Mouse (Mus musculus) ES-CJ7 (cell line): ENCODE data around the gene R3hdm4.

ENCODE experiments used
- DNase-seq: peaks from one replicate; pipeline ENCODE4 v3.0.0; 2011; ENCODE audit warnings: low read depth, low spot score

R3hdm4 gene

DNA sequence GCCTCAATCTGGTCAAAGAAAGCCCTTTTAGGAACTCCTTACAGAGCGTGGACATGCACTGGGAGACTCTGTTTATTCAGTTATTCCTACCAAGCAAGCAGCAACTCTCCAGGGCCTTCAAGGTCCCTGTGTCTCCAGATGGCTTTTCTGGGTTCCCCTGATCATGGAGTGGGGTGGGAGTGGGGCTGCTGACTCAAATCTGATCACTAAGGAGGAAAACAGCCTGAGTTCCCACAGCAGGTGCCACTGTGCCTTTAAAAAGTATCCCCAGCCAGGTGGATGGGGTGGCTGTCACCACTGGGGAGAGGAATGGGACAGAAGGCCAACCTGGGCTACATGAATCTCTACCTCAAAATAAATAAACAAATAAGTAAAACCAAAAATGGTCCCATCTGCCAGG is 22.0 kb upstream of the R3hdm4 start:
- DNase-seq = no peak

DNA sequence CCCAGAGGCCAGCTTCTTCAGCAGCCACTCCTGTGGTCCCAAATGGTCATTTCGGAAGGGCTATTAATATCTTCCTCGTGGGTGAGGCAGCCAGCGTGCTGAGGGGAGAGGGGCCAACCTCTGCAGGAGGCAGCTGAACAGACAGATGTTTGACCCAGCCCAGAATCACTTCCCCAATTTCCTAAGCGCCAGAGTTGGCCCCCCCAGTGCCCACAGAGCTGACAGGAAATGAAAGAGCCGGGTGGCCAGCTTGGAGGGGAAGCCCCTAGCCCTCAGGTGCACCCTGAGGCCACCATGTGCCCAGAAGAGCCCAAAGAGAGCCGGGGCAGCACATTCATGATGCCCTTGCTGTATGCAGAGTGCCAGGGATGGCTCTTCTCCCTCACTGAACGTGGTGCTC is 19.7 kb upstream of the R3hdm4 start:
- no peak for DNase-seq

DNA sequence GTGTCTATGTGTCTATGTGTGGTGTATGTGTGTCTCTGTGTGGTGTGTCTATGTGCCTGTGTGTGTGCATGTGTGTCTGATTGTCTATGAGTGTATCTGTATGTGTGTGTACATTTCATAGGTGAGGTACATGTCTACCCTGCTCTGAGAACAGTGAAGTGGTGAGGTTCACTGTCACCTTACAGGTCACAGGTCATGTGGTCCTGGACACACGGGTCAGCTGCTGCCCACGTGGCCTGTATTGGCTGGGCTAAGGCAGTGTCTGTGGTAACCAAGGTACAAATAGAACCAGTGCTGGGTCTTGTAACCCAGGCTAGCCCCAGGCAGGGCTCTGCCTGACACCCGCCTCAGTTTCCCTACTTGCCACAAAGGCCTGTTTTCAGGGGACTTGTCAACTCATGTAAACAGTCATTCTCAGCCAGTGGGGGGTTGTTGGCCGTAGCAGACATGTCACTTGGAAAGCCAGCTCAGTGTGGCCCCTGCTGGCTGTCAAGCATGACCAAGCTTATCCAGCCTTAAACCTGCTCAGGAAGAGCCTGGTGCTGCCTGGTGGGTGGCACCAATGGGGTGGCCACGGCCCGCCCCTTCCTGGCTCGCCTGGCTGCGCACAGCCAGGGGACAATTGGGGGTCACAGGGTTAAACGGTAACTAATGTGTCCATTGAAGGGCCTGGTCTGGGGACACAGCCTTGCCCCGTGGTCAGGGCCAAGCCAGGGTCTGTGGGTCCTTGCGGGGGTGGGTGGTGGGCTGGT is 16.9 kb upstream of the R3hdm4 start:
- no peak for DNase-seq

DNA sequence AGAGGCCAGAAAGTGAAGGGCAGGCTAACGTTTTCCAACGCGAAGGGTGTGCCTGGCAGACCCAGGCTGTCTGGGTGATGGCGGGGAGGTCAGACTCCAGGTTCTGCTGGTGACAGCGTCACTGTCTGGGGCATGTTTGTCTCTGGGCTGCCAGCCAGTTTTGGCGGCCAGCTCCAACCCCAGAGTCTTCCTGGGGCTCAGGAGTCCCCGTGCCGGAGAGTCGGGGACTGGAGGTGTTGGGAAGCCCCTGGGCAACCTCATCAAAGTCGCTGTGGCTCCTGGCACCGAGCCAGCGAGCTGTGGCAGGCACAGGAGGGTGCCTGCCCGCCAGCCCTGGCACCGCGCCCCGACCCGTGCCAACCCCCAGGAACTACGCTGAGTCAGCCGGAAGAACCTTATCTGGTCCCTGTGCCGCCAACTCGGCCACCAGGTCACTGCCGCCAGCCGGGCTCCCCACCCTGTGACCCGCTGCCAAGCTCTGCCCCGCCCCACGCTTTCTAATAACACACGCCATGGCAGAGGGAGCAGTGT is 16.0 kb upstream of the R3hdm4 start:
- DNase-seq = no peak

DNA sequence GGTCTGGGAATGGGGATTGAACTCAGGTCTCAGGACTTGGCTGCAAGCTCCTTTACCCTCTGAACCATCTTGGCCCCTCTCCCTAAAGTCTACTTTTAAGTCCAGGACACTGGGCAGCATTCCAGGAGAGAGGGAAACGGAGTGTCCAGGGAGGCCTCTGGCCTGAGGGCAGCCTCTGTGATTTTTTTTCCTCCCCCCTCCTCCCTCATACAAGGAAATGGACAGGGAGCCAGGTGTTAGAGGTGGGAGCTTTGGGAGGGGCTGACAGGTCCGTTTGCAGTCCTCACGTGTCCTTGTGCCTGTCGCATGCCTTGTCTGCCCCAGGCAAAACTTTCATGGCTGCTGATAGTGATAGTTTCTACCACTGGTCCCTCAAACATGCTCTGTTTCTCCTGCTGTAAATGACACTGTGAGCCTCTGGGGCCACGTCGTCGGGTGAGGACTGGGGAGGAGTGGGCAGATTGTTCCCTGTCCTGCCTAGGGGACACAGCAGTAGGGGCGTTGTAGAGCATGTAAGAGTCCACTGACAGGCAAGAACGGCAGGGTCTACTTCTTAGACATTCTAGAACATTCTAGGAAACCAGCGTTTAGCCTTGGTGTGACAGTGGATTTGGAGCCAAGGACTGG is 15.4 kb upstream of the R3hdm4 start:
- DNase-seq = no peak

DNA sequence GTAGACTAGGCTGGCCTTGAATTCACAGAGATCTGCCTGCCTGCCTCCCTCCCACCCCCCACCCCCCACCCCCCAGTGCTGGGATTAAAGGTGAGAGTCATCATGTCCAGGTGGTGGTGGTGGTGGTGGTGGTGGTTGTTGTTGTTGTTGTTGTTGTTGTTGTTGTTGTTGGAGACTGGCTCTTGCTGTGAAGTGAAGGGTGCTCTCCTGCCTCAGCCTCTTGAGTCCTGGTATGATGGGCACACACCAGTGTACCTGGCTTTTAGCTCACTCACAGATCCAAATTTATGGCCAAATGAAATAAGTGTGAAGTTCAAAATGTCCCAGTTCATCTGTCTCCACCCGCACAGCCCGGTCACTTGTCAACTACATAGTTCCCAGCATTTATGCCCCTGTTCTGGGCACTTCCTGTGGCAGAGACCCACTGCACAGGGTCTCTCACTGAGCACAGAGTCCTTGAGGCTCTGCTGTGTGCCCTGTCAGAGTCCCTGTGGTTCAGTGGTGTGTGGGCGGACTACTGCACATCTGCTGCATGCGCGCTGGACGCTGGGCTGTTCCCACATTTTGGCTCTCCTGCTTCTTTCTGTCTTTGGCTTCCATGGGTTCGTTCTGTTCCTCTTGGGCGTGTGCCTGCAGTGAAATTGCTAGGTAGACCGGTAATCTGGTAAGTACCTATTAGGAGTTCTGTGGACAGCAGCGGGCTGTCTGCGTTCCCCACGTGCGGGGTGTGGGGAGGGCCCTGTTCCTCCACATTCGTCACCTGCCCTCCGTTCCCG is 14.0 kb upstream of the R3hdm4 start:
- no peak for DNase-seq

DNA sequence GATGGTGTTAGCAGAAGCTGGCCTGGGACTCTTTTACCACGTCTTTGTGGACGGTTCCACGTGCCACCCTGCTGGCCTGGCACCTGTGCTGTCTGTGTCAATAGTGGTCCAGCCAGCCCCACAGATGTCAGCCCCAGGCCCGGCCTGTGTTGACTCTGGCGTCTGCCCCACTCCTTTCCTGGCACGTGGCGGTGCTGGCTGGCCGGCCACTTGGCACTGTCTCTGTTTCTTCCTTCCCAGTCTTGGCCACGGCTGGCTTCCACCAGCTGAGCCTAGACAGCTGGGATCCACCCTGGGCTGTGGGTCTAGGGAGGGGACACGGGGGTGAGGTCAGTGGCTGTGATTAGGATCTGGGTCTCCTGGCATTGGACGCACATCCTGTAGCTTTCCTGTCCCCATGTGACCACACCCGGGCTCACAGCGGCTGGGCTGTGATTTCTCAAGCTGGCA is 13.3 kb upstream of the R3hdm4 start:
- DNase-seq = no peak

DNA sequence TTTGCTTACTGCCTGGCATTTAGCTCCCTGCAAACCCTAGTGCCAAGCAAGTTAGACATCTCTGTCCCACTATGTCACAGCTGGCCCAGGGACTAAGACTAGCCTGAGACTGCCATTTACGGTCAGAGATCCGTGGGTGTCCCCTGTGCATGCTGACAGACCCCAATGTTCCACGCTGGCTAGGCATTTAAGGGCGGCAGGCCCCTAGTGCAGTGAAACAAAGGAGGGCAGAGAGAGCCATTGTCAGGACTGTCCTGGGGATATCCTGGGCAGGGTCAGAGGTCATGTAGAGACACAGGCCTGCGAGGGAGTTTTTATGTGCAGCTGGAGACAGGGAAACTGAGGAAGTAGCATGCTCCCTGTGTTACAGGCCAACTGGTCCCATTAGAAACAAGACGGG is 12.9 kb upstream of the R3hdm4 start:
- DNase-seq = no peak

DNA sequence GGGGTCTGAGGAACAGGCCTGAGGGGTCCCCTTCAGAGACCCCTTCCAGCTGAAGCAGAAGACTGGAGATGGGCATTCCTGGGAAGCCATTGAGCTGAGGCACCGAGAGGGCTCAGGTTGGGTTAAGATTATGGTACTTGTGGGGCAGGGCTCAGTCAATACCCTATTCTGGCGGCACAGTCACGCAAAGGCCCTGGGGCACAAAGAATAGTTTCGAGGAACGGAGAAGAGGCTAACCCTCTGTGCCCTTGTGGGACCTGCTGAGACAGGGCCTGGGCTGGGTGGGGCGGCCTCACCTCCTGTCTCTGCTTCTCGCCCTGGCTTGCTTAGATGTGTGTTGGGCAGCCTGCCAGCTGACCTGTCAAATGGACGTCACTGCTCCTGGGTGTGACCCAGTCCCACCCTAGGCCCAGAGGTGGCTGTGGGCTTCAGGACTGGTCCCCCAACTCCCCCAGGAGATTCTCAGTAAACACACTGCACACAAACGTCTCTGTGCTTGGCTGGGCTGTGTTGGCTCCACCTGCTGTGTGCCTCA is 12.2 kb upstream of the R3hdm4 start:
- no peak for DNase-seq

DNA sequence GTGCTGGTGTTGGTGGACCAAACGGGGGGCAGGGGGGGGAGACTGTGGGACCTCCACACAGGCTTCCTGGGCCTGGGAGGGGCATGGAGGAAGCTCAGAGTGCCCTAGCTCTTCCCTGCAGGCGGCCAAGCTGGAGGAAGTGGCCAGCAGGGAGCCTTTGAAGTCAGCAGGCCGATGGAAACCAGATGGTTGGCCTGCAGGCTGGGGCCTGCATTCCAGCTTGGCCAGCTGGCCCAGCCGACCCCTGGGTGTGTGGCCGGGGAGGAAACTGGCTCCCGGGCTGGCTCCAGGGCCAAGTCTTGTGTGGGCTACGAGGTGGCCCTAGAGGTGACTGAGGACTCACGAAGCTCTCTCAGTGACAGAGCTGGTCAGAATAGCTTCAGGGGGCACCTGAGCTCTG is 11.7 kb upstream of the R3hdm4 start:
- no peak for DNase-seq

DNA sequence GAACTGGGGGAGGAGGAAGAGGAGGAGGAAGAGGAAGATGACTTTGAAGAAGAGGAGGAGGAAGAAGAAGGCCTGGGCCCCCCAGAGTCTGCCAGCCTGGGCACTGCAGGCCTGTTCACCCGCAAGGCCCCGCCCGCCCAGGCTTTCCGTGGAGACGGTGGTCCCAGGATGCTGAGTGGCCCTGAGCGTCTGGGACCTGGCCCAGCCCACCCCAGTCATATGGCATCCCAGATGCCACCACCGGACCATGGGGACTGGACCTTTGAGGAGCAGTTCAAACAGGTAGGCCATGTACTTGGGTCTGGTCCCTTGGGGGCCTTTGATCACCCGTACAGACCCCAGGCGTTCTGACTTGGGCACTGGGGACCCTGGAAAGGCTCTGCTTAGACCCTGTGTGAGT is 10.8 kb upstream of the R3hdm4 start:
- no peak for DNase-seq

DNA sequence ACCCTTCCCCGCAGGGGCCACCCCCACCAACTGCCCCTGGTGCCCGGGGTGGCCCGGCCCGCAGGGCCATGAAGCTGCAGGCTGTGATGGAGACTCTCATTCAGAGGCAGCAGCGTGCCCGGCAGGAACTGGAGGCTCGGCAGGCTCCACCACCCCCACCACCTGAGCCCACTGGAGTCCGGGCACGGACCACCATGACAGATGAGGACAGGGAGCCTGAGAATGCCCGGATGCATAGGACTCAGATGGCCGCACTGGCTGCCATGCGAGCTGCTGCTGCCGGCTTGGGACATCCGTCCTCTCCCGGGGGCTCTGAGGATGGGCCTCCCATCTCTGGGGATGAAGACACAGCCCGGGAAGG is 9.8 kb upstream of the R3hdm4 start:
- no peak for DNase-seq

DNA sequence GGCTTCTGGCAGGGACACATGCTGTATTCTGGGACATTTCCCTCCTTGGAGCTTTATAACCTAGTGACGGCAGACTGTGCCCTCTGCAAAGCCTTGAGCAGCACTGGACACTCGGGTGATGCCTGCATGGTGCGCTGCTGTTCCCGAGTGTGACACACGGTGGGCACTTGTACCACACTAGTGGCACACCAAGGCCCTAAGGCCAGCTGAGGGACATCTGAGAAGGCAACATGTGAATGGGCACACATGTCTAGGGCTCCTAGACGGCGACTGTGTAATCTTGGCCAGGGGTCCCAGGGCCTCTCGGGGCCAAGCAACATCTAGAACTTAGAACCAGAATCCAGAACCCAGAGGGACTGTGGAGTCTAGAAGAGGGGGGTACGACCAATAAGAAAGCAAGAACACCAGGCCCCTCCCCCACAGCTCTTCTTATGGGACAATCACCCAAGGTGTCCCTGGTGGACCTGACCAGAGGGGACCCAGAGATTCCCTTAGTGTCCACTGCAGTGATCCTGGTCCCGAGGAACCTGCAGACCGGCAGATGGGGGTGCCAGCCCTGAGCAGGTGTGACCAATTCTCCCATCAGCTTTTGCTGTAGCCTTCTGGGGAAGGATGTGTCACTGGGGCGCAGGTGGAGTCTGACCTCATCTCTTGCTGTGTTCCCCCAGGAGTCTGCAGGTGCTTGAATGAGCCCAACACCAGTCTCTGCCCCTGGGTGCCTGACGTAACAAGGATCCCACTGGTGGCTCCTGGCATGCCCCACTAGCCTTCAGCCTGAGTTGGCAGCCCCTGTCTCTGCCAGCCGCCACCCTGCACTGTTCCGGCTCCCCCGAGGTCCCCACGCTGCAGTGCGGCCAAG is 9.2 kb upstream of the R3hdm4 start:
- no peak for DNase-seq

DNA sequence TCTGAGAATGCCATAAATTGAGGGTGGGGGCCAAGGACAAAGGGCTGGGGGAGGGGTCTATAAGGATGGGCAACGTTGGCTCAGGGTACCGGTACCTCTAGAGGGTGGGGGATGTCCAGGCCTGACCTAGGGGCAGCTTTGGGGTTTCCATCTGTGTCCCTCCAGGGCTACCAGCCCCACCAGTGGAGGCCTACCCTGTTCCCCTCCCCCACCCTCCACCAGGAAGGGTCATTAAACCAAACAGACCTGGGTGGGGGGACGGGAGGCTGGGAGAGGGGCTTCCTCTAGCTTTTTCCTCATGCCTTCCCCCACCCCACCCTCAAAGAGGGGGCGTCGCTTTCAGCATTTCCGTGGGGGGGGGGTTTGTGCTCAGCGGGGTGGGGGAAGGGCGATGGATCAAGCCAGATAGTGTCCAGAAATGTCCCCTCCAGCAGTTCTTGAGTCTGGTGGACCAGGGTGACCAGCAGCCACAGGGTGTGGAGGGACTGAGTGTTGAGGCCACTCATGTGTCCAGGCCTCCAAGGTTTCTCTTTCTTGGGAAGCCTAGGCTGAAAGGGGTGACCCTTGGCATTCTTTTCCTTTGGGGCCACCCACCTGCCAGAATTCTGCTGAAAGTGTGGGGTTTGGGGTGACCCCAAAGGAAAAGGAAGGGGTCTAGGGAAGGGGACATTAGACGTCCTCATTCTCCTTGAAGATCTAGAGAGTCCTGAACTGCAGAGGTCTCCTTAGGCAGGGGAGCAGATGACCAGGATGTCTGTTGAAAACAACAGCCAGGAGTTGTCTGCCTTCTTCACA is 8.1 kb upstream of the R3hdm4 start:
- no peak for DNase-seq

DNA sequence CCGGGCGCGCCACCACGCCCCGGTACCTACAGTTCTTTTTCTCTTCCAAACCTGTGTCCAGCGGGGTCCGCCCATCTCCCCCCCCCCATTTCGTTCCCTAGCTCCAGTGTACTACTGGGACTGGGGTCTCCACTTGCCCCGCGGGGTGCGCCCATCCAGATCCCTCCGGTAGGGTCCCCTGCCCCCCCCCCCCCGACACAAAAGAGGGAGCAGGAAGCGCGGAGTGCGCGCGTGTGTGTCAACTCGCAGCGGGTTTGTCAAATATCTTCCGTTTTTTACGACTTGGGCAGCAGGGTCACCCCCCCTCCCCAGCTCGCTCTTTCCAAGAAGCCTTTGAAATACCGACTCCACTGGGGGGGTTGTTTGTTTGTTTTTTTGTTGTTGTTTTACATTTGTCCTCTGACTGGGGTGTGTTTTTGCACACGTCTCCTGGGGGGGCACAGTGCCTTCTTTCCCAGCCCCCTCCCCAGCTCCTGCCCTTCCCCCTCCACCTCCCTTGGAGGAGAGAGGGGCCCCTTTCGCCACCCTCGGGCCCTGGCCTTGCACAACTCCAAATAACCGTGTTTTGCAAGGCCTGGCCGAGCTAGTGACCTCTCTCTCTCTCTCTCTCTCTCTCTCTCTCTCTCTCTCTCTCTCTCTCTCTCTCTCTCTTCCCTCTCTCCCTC is 7.2 kb upstream of the R3hdm4 start:
- no peak for DNase-seq

DNA sequence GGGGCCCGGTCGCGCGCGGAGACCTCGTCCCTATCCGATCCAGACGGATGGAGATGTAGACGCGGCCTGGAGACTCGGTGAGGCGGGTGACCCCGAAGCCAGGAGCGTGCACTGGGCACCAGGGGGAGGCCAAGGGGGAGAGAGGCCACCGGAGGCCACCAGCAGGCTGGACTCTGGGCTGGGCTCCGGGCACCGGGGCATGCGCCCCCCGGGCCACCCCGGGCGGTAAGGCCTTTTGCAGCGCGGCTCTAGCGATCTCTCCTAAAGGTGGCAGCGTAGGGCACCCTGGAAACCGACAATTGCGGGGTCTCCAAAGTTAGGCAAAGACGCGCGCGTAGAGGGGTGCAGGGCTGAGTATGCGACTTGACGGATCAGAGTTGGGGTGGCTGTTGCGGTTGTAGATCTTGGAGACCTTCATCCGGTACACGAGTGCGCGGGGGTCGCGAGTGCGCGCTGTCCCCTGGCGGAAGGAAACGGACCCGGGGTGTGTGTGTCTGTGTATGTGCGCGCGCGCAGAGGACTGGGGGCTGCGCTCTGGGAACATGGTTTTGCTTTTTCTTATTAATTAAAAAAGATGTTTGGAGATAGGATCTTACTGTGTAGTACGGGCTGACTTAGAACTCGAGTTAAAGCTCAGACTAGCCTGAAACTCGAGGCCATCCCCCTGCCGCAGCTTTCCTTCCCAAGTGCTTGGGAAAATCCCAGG is 6.5 kb upstream of the R3hdm4 start:
- peak; percentile 39 for DNase-seq

DNA sequence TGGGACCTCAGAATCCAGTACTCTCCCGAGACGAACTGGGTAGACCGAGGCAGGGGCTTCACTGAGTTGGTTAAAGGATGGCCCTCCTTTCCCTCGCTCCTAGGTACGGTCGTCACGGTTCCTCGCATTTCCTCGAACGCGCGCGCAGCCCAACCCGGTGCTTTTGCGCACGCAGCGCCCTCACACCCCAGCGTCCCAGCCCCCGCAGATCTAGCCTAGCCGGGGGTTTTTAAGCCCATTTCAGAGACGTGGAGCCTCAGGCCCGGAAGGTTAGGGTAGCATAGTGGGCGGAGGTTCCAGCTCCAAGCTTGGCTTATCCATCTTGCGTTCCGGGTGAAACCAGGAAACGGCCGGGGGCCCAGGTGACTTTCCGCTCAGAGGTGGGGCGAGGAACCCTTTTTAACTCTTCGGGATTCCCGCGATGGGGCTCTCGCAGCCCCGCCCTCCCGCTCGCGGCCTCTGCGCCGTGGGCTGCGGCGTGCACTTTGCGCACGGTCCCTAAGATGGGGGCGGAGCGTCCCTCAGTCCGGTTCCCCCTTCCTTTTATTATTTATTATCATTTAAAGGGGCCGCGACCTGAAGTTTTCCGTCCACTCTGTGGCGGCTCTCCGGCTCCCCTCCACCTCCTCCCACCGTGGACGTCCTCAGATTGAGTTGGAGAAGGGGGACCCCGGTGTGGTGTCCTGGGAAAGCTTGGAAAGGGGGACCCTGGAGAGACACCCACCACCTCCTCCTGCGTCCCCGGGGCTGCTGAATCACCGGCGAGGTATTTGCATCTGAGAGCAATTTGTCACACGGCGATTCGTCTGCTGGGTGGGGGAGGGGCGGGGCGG is 5.7 kb upstream of the R3hdm4 start, which contains the start of gene Arid3a:
Gene Arid3a (plus strand): TSS at position 553 of the 833 bp plus-strand sequence.
- peak; percentile 96 for DNase-seq

DNA sequence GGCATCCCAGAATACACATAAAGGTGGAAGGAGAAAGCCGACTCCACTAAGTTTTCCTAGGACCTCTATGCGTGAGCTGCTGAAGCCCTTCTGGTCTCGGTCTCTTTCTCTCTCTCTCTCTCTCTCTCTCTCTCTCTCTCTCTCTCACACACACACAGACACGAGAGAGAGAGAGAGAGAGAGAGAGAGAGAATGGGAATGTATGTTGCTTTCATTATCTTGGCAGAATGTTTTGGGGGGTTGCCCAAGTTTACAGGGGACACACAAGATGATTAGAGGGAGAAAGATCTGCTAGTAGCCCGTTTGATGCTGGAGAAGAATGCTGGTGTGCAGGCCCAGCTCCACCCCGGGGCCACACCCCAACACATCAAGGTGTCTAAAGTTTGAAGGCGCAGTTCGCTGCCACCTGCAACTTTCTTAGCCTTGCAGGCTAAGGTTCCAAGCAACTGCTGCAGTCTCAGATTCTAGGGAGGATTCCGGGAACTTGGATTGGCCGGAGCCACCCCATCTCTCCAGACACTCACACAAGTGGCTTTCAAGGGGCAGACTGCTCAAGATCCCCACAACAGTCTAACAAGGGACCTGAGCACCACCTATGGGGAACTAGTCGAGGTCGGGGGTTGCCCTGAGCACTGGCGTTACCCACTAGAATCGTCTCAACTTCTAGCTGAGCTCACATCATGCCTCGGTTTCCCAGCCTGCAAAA is 4.9 kb upstream of the R3hdm4 start:
- DNase-seq = no peak
